Mouse (Mus musculus): ENCODE measurements around the gene Cpeb4. TPM values are rescaled to one million over a fixed set of nuclear protein-coding genes. Genes with fewer than 3 reads are reported as not detected.
A peak's percentile ranks its signal among the peaks of the same experiment; 100 is the strongest.

Gene Cpeb4
- polyA plus RNA-seq, 1 experiment from 2014 or later, result 20.1 TPM

DNA sequence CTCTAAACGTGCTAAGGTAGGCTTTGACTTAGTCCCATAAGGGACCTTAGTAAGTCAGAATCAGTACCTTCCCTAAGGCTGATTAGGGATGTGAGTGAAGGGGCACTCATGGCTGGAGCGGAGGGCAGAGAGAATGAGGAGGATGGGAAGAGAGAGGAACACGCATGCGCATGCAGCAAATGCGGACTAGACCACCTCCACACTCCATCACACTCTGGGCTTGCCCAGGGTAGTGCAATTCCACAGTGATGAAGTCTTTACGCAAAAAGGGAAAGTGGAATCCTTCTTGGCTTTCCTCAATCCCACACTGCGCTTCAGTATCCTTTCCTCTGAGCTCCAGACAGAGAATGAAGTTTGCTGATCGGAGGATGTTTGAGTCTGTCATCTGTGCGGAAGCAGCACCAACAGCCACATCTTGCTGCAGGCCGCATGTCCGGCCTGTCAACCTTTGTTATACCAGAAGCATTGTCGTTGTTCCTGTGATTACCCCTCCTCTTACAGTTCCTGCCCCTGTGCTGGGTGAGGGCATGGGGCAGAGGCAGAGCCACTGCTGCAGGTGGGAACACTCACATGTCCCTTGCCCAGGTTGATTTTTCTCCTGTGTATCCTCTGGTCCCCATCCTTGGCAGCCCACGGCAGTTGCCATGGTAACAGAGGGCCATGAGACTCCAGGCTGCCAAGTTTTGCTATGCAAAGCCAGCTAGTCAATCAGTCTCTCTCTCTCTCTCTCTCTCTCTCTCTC, 69.1 kb downstream of the Cpeb4 start:
- no peaks in the 10 kb centered on the region for H3K9me3 ChIP-seq (replicated peaks; ENCODE audit: control insufficient read depth, low read length, poor library complexity, severe bottlenecking)
- peak overlapping the region; percentile 41 for H3K4me2 ChIP-seq (ENCODE audit: low read length)
- H3K36me3 ChIP-seq (ENCODE audit: control insufficient read depth, insufficient read depth, low read length), result no peaks in the 10 kb centered on the region
- peak overlapping the region; percentile 36; the same call in 1 of the 2 replicates for H3K9ac ChIP-seq (ENCODE audit: low read depth, low read length)
- 52% methylated on average over 13 of the region's 13 CpGs for WGBS
- H3K4me3 ChIP-seq (ENCODE audit: low read depth, low read length), result no peak overlapping the region
- H3K4me1 ChIP-seq (ENCODE audit: control insufficient read depth, insufficient read depth, low read length), result peaks cover 18% of the 10 kb centered on the region
- no peaks in the 10 kb centered on the region for H3K27me3 ChIP-seq (ENCODE audit: control insufficient read depth, insufficient read depth, low read depth, low read length)
- peak overlapping the region; percentile 90 for H3K27ac ChIP-seq (ENCODE audit: low read length)
- peak; percentile 89 for ATAC-seq

DNA sequence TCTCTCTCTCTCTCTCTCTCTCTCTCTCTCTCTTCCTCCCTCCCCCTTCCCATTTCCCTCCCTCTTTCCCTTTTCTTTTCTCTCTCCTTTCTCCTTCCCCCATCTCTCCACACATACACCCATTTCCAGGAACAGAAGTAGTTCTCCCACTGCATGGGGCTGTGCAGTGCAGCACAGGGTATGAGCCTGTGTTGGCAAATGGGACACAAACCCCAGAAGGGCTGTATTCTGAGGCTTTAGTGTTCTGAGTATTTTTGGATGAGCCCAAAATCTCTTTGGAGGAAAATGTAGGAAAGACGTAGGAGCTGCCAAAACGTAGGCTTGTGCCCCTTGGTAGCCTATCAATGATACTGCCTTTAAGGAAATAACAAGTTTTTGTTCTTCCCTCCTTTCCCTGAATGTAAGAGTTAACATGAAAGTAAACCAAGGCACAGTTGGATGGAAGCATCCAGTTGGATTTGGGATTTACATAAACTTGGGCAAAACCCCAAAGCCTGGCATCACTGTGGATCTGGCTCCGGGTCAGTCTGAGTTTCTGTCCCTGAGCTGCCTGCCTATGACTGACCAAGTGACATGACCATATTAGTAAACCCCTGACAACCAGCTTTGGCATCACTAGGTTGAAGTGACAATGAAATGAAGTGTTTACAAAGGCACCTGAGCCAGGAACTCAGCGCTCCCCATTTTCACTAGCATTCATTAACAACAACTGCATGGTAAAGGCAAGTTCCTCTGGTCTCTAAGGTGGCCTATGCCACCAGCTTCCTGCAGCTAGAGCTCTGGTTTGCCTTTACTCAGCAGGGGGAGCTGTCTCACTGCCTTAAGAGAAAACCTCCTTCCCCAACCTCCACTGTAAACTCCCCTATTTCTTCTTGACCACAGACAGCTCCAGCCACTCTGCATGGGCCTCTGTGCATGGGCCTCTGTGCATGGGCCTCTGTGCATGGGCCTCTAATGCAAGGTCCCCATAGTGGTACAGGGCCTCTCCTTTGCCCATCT, 69.9 kb downstream of the Cpeb4 start:
- Histone ChIP-seq H3K4me3 (ENCODE audit: low read depth, low read length) (no peak overlapping the region), H3K4me1 (ENCODE audit: control insufficient read depth, insufficient read depth, low read length) (peaks cover 18% of the 10 kb centered on the region), H3K27me3 (ENCODE audit: control insufficient read depth, insufficient read depth, low read depth, low read length) (no peaks in the 10 kb centered on the region), H3K9ac (ENCODE audit: low read depth, low read length) (no peak overlapping the region), H3K9me3 (replicated peaks; ENCODE audit: control insufficient read depth, low read length, poor library complexity, severe bottlenecking) (no peaks in the 10 kb centered on the region), H3K36me3 (ENCODE audit: control insufficient read depth, insufficient read depth, low read length) (no peaks in the 10 kb centered on the region), H3K27ac (ENCODE audit: low read length) (peak overlapping the region; percentile 90), H3K4me2 (ENCODE audit: low read length) (no peak overlapping the region; the same call in 1 of the 2 replicates)
- peak; percentile 76 for ATAC-seq
- 73% methylated on average over 4 of the region's 4 CpGs for WGBS

DNA sequence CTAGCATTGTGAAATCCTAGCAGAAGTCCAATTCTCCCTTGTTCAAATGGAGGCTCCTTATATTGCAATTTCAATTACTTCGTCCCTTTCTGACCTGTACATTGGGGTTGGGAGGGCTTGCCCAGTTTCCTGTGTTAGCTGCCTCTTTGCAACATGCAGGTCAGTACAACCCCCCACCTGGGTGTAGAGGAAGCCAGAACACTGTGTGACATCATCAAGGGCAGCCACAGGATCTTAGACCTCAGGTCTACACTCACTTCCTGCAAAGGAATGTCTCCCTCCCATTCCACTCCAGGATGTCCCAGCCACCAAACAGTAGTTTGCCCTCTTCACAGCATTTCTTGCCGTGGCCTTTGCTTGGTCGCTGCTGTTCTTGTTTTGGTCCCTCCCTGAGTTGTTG, 73.5 kb downstream of the Cpeb4 start:
- 80% methylated on average over 3 of the region's 3 CpGs for WGBS
- H3K36me3 ChIP-seq (ENCODE audit: control insufficient read depth, insufficient read depth, low read length), result no peaks in the 10 kb centered on the region
- H3K27ac ChIP-seq (ENCODE audit: low read length), result no peak overlapping the region
- no peak overlapping the region for H3K4me3 ChIP-seq (ENCODE audit: low read depth, low read length)
- peaks cover 27% of the 10 kb centered on the region for H3K4me1 ChIP-seq (ENCODE audit: control insufficient read depth, insufficient read depth, low read length)
- ATAC-seq, result no peak
- H3K9ac ChIP-seq (ENCODE audit: low read depth, low read length), result no peak overlapping the region
- no peaks in the 10 kb centered on the region for H3K27me3 ChIP-seq (ENCODE audit: control insufficient read depth, insufficient read depth, low read depth, low read length)
- no peaks in the 10 kb centered on the region for H3K9me3 ChIP-seq (replicated peaks; ENCODE audit: control insufficient read depth, low read length, poor library complexity, severe bottlenecking)
- no peak overlapping the region for H3K4me2 ChIP-seq (ENCODE audit: low read length)

DNA sequence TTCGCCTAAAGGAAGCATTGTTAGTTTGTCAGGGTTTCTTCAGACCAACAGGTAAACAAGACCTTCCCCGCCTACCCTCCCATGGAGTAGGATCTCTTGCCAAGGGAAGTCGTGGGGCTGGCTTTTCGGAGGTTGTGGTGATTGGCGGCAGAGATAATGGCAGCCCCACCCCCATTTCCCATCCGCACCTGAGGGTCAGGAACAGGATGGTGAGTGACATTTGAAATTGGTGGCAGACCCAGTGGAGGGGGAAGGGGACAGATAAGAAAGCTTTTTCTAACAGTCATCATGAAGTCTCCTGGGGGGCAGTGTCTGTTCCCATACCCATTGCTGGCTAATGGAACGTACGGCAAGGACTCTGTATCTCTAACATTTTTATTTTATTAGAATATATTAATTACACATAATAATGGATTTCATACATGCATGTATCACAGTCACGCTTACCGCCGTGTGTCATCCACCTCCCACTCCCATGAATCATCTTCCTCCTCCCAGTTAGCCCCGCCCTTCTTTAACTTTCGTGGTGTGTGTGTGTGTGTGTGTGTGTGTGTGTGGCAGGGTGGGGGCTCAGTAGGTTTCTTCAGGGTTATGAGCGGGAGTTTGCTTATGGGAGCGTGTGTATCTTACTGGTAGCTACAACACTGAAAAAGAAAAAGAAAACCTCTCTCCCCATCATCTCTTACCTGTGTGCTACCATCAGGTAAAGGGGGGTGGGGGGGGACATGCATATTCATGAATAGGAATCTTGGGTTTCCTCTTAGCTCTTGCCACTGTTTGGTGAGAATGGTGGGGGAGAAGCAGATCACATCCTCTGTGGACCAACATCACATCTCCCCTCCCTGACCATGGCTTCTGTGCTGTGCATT, 76.7 kb downstream of the Cpeb4 start:
- H3K4me2 ChIP-seq (ENCODE audit: low read length), result peak overlapping the region; percentile 77
- peak; percentile 87 for ATAC-seq
- H3K9ac ChIP-seq (ENCODE audit: low read depth, low read length), result peak overlapping the region; percentile 70
- no peaks in the 10 kb centered on the region for H3K27me3 ChIP-seq (ENCODE audit: control insufficient read depth, insufficient read depth, low read depth, low read length)
- WGBS, result 21% methylated on average over 15 of the region's 15 CpGs
- H3K27ac ChIP-seq (ENCODE audit: low read length), result peak overlapping the region; percentile 79
- no peaks in the 10 kb centered on the region for H3K9me3 ChIP-seq (replicated peaks; ENCODE audit: control insufficient read depth, low read length, poor library complexity, severe bottlenecking)
- H3K4me1 ChIP-seq (ENCODE audit: control insufficient read depth, insufficient read depth, low read length), result peaks cover 9% of the 10 kb centered on the region
- no peaks in the 10 kb centered on the region for H3K36me3 ChIP-seq (ENCODE audit: control insufficient read depth, insufficient read depth, low read length)
- peak overlapping the region; percentile 46 for H3K4me3 ChIP-seq (ENCODE audit: low read depth, low read length)

DNA sequence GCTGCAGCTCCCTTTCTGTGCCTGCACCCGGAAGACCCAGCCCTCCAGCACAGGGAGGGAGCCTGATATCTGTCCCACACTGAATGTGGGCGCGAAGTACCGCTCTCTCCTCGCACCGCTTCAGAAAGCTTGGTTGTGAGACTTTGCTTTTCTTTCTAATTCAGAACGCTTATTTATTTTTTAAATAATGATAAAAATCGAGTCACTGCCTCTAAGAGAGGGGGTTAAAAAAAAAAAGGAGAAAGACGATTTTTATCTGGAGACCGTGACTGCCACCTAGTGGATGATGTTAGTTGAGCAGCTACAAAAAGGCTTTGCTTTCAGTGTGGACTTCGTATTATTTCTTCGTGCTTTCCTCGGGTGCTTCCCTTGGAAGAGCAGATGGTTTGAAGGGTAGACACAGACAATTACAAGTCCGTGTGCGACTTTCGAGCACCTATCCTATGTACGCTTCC, 77.3 kb downstream of the Cpeb4 start:
- peak; percentile 55 for ATAC-seq
- no peaks in the 10 kb centered on the region for H3K27me3 ChIP-seq (ENCODE audit: control insufficient read depth, insufficient read depth, low read depth, low read length)
- no peaks in the 10 kb centered on the region for H3K9me3 ChIP-seq (replicated peaks; ENCODE audit: control insufficient read depth, low read length, poor library complexity, severe bottlenecking)
- no peaks in the 10 kb centered on the region for H3K36me3 ChIP-seq (ENCODE audit: control insufficient read depth, insufficient read depth, low read length)
- H3K4me3 ChIP-seq (ENCODE audit: low read depth, low read length), result peak overlapping the region; percentile 46
- peak overlapping the region; percentile 70 for H3K9ac ChIP-seq (ENCODE audit: low read depth, low read length)
- peak overlapping the region; percentile 77 for H3K4me2 ChIP-seq (ENCODE audit: low read length)
- H3K27ac ChIP-seq (ENCODE audit: low read length), result peak overlapping the region; percentile 79
- H3K4me1 ChIP-seq (ENCODE audit: control insufficient read depth, insufficient read depth, low read length), result peaks cover 9% of the 10 kb centered on the region
- WGBS, result 2% methylated on average over 17 of the region's 17 CpGs

DNA sequence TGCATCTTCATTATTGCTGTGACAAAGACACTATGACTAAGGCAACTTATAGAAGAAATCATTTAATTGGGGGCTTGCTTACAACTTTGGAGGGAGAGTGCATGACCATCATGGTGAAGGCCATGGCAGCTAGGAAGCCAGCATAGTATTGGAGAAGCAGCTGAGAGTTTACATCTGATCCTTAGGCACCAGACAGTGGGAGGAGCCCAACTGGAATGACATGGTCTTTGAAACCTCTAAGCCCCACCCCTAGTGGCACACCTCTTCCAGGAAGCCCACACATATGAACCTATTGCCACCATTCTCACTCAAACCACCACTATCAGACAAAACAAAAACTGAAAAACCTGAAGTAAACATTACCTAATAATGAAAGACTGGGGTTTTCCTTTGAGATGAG, 88.1 kb downstream of the Cpeb4 start:
- Histone ChIP-seq H3K27ac (ENCODE audit: low read length) (no peak overlapping the region), H3K9ac (ENCODE audit: low read depth, low read length) (no peak overlapping the region), H3K9me3 (replicated peaks; ENCODE audit: control insufficient read depth, low read length, poor library complexity, severe bottlenecking) (no peaks in the 10 kb centered on the region), H3K4me1 (ENCODE audit: control insufficient read depth, insufficient read depth, low read length) (no peaks in the 10 kb centered on the region), H3K27me3 (ENCODE audit: control insufficient read depth, insufficient read depth, low read depth, low read length) (no peaks in the 10 kb centered on the region), H3K36me3 (ENCODE audit: control insufficient read depth, insufficient read depth, low read length) (no peaks in the 10 kb centered on the region), H3K4me2 (ENCODE audit: low read length) (no peak overlapping the region), H3K4me3 (ENCODE audit: low read depth, low read length) (no peak overlapping the region)
- no peak for ATAC-seq

DNA sequence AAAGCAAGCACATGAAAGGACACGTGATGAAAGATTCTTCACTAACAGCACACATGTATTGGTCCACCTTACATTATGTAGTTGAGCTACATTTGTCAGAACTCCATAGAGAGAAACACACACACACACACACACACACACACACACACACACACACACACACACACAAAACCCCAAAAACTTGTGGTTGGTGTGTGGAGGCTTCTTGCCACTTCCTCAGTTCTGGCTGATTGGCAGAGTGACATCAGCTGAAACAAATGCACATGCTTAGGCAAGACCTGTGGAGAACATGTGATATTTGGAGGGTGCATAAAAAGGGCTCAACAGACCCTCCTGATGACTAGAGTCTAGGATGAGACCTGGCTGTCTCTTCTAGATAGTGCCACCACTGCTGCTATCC, 92.0 kb downstream of the Cpeb4 start:
- Histone ChIP-seq H3K36me3 (ENCODE audit: control insufficient read depth, insufficient read depth, low read length) (no peaks in the 10 kb centered on the region), H3K4me2 (ENCODE audit: low read length) (no peak overlapping the region), H3K4me1 (ENCODE audit: control insufficient read depth, insufficient read depth, low read length) (peaks cover 3% of the 10 kb centered on the region), H3K9me3 (replicated peaks; ENCODE audit: control insufficient read depth, low read length, poor library complexity, severe bottlenecking) (no peaks in the 10 kb centered on the region), H3K27ac (ENCODE audit: low read length) (no peak overlapping the region), H3K9ac (ENCODE audit: low read depth, low read length) (no peak overlapping the region), H3K4me3 (ENCODE audit: low read depth, low read length) (no peak overlapping the region), H3K27me3 (ENCODE audit: control insufficient read depth, insufficient read depth, low read depth, low read length) (no peaks in the 10 kb centered on the region)
- no peak for ATAC-seq
- WGBS, result 100% methylated on average over 1 of the region's 1 CpGs

DNA sequence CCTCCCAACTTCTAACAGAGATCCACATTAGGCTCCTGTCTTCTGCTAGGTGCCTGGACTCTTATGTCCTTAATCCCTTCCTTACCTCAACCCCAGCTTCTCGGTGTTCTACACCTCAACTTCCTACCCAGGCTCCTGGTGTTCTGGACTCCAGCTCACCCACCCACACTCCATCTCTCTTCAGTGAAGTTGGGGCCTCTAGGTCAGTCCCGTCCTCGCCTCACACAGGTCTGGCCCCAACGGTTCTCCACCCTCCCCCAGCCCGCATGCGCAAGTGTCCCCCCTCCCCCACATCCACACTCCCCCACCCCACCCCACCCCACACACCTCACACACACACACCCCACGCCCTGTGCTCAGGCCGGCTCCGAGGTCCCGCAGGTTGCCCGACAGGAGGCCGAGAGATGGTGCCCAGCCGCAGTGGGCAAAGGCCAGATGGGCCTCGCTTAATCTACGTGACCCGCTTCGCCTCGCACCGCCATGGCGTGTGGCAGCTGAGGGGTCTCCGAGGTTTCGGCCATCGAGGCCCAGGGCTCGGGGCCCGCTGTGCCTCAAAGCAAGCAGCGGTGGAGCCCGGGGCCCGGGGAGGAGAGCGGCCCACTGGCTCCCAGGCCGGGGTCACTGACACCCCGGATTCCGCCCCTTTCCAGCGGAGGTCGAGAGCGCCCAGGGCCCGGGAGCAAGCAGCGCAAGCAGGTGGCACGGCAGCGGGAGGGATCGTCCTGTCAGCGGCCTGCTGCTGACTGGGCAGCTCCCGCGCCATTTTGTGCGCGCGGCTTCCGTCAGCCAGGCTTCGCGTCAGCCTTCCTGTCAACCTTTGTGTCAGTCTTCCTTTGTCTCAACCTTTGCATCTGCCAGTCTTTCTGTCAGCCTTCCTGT, 93.5 kb downstream of the Cpeb4 start, which contains the start of gene 4930524B15Rik:
Gene 4930524B15Rik (plus strand): TSS at position 337 of the 879 bp plus-strand sequence.
- Histone ChIP-seq H3K36me3 (ENCODE audit: control insufficient read depth, insufficient read depth, low read length) (no peaks in the 10 kb centered on the region), H3K27me3 (ENCODE audit: control insufficient read depth, insufficient read depth, low read depth, low read length) (no peaks in the 10 kb centered on the region), H3K27ac (ENCODE audit: low read length) (no peak within 1 kb of the TSS), H3K9me3 (replicated peaks; ENCODE audit: control insufficient read depth, low read length, poor library complexity, severe bottlenecking) (no peaks in the 10 kb centered on the region), H3K9ac (ENCODE audit: low read depth, low read length) (peak within 1 kb of the TSS; percentile 53), H3K4me2 (ENCODE audit: low read length) (peak within 1 kb of the TSS; percentile 58), H3K4me3 (ENCODE audit: low read depth, low read length) (peak within 1 kb of the TSS; percentile 31), H3K4me1 (ENCODE audit: control insufficient read depth, insufficient read depth, low read length) (peaks cover 3% of the 10 kb centered on the region)
- 38% methylated on average over 47 of the region's 49 CpGs for WGBS
- ATAC-seq, result peak; percentile 68
